Comparison of ENCODE assay signal across 10 mouse cellular contexts in genomic region chr11:88394341-88395075, GRCm38 (mm10).
DNase-seq lines count a peak whose midpoint lies in the region; ATAC-seq lines count a peak whose summit lies in the region.
"Had no signal": no experiment of that assay in that cellular context is flagged by ENCODE, and none has a peak within 500 bp of the region (broad histone marks: within the 10 kb centered on the region; RNA-seq: fewer than 3 reads in every experiment).

No protein-coding gene starts in this region.

- peak; percentile 69; the same call in 1 of the 2 replicates for ATAC-seq in kidney, embryonic 14.5 days (ENCODE audit: low FRiP score, low TSS enrichment)
- ATAC-seq in embryonic facial prominence, embryonic 13.5 days (ENCODE audit: insufficient number of reproducible peaks, insufficient read depth, low FRiP score, low TSS enrichment, low read depth) = no peak
- no peak for ATAC-seq in hindbrain, embryonic 14.5 days (ENCODE audit: low FRiP score)
- ATAC-seq in neural tube, embryonic 15.5 days (ENCODE audit: low FRiP score) = no peak

- no peaks in the 10 kb centered on the region for H3K9me3 ChIP-seq in kidney, embryonic 14.5 days (ENCODE audit: control insufficient read depth, low read length)
- no peaks in the 10 kb centered on the region for H3K9me3 ChIP-seq in embryonic facial prominence, embryonic 13.5 days
- no peaks in the 10 kb centered on the region for H3K9me3 ChIP-seq in hindbrain, embryonic 14.5 days (ENCODE audit: control insufficient read depth, low read length)
- H3K9me3 ChIP-seq in neural tube, embryonic 15.5 days (replicated peaks) = no peaks in the 10 kb centered on the region
- H3K9me3 ChIP-seq: limb, embryonic 12.5 days had no signal

- H3K4me3 ChIP-seq in kidney, embryonic 14.5 days (ENCODE audit: low read length) = no peak overlapping the region
- H3K4me3 ChIP-seq in embryonic facial prominence, embryonic 13.5 days = no peak overlapping the region
- no peak overlapping the region for H3K4me3 ChIP-seq in hindbrain, embryonic 14.5 days (replicated peaks; ENCODE audit: low read length)
- H3K4me3 ChIP-seq in neural tube, embryonic 15.5 days (replicated peaks) = no peak overlapping the region
- H3K4me3 ChIP-seq: limb, embryonic 12.5 days had no signal

- DNase-seq in kidney, postnatal 36 days = no peak
- DNase-seq in hindbrain, embryonic 14.5 days (ENCODE audit: low spot score) = no peak
- DNase-seq in adipocyte (ENCODE audit: low spot score) = no peak
- no peak for DNase-seq in gastrocnemius, postnatal 4 days (ENCODE audit: low spot score in 2 of 2)
- DNase-seq: cerebellum, adult 11 months; gastrocnemius, postnatal 14 days had no signal

- 0 out of 2 replicates have a peak, but pooled peaks cover 3% of the 10 kb centered on the region for H3K4me1 ChIP-seq in kidney, embryonic 14.5 days (ENCODE audit: control insufficient read depth, insufficient read depth, low read length)
- H3K4me1 ChIP-seq in embryonic facial prominence, embryonic 13.5 days = peaks cover 24% of the 10 kb centered on the region
- peaks cover 51% of the 10 kb centered on the region for H3K4me1 ChIP-seq in hindbrain, embryonic 14.5 days (replicated peaks; ENCODE audit: control insufficient read depth, insufficient read depth, low read length)
- peaks cover 27% of the 10 kb centered on the region for H3K4me1 ChIP-seq in neural tube, embryonic 15.5 days

- no peak overlapping the region for H3K4me2 ChIP-seq in kidney, embryonic 14.5 days (replicated peaks; ENCODE audit: low read depth, low read length)
- no peak overlapping the region for H3K4me2 ChIP-seq in embryonic facial prominence, embryonic 13.5 days
- H3K4me2 ChIP-seq in hindbrain, embryonic 14.5 days (replicated peaks) = no peak overlapping the region
- no peak overlapping the region for H3K4me2 ChIP-seq in neural tube, embryonic 15.5 days
- H3K4me2 ChIP-seq: limb, embryonic 12.5 days had no signal

- H3K36me3 ChIP-seq in kidney, embryonic 14.5 days (ENCODE audit: control insufficient read depth, insufficient read depth, low read length) = peaks cover 17% of the 10 kb centered on the region; the same call in 1 of the 2 replicates
- peaks cover 11% of the 10 kb centered on the region; the same call in 1 of the 2 replicates for H3K36me3 ChIP-seq in embryonic facial prominence, embryonic 13.5 days
- H3K36me3 ChIP-seq in hindbrain, embryonic 14.5 days (replicated peaks; ENCODE audit: control insufficient read depth, insufficient read depth) = no peaks in the 10 kb centered on the region; the same call in none of the 2 replicates
- H3K36me3 ChIP-seq in neural tube, embryonic 15.5 days = no peaks in the 10 kb centered on the region

- no peak overlapping the region for H3K27ac ChIP-seq in kidney, embryonic 14.5 days (ENCODE audit: low read depth, low read length)
- H3K27ac ChIP-seq in embryonic facial prominence, embryonic 13.5 days = peak overlapping the region; percentile 57
- peak overlapping the region; percentile 83 for H3K27ac ChIP-seq in hindbrain, embryonic 14.5 days
- peak overlapping the region; percentile 57 for H3K27ac ChIP-seq in neural tube, embryonic 15.5 days (replicated peaks)
- H3K27ac ChIP-seq: limb, embryonic 12.5 days had no signal

- WGBS in kidney, embryonic 14.5 days = 70% methylated on average over 19 of the region's 19 CpGs
- WGBS in embryonic facial prominence, embryonic 13.5 days = 58% methylated on average over 19 of the region's 19 CpGs
- WGBS in hindbrain, embryonic 14.5 days = 46% methylated on average over 19 of the region's 19 CpGs
- WGBS in neural tube, embryonic 15.5 days = 63% methylated on average over 19 of the region's 19 CpGs

- H3K9ac ChIP-seq in kidney, embryonic 14.5 days (ENCODE audit: low read depth, low read length) = no peak overlapping the region
- no peak overlapping the region for H3K9ac ChIP-seq in embryonic facial prominence, embryonic 13.5 days
- peak overlapping the region; percentile 6; the same call in 1 of the 2 replicates for H3K9ac ChIP-seq in hindbrain, embryonic 14.5 days
- no peak overlapping the region for H3K9ac ChIP-seq in neural tube, embryonic 15.5 days (replicated peaks)
- H3K9ac ChIP-seq: limb, embryonic 12.5 days had no signal

- H3K27me3 ChIP-seq in kidney, embryonic 14.5 days (ENCODE audit: control insufficient read depth, insufficient read depth, low read length) = no peaks in the 10 kb centered on the region
- no peaks in the 10 kb centered on the region for H3K27me3 ChIP-seq in embryonic facial prominence, embryonic 13.5 days
- H3K27me3 ChIP-seq in hindbrain, embryonic 14.5 days (ENCODE audit: control insufficient read depth, insufficient read depth, low read length) = no peaks in the 10 kb centered on the region
- H3K27me3 ChIP-seq in neural tube, embryonic 15.5 days (replicated peaks) = no peaks in the 10 kb centered on the region
- H3K27me3 ChIP-seq: limb, embryonic 12.5 days had no signal
